Comparison of ENCODE assay signal across 8 mouse cellular contexts in genomic region chr11:19026581-19027561, GRCm38 (mm10). TPM values are rescaled to one million over a fixed set of nuclear protein-coding genes. Genes with fewer than 3 reads are reported as not detected.
DNase-seq lines count a peak whose midpoint lies in the region; ATAC-seq lines count a peak whose summit lies in the region.

No protein-coding gene starts in this region.

- WGBS in forebrain, embryonic 14.5 days: under 1% methylated on average over 58 of the region's 58 CpGs
- under 1% methylated on average over 57 of the region's 58 CpGs for WGBS in hindbrain, embryonic 12.5 days
- WGBS in liver, embryonic 13.5 days (ENCODE audit: insufficient replicate concordance): under 1% methylated on average over 58 of the region's 58 CpGs
- under 1% methylated on average over 58 of the region's 58 CpGs for WGBS in neural tube, embryonic 11.5 days

- peak overlapping the region; percentile 97 for H3K4me2 ChIP-seq in forebrain, embryonic 14.5 days (ENCODE audit: low read length)
- peak overlapping the region; percentile 99 for H3K4me2 ChIP-seq in hindbrain, embryonic 12.5 days (replicated peaks)
- H3K4me2 ChIP-seq in liver, embryonic 13.5 days: peak overlapping the region; percentile 75
- H3K4me2 ChIP-seq in neural tube, embryonic 11.5 days (ENCODE audit: low read depth): peak overlapping the region; percentile 77

- H3K9ac ChIP-seq in forebrain, embryonic 14.5 days (ENCODE audit: low read length): peak overlapping the region; percentile 66
- peak overlapping the region; percentile 73 for H3K9ac ChIP-seq in hindbrain, embryonic 12.5 days
- H3K9ac ChIP-seq in liver, embryonic 13.5 days: peak overlapping the region; percentile 47
- H3K9ac ChIP-seq in neural tube, embryonic 11.5 days (ENCODE audit: low read length): peak overlapping the region; percentile 83

- H3K27me3 ChIP-seq in forebrain, embryonic 14.5 days (replicated peaks; ENCODE audit: control insufficient read depth, insufficient read depth, low read length): peaks cover 32% of the 10 kb centered on the region
- H3K27me3 ChIP-seq in hindbrain, embryonic 12.5 days: no peaks in the 10 kb centered on the region
- H3K27me3 ChIP-seq in liver, embryonic 13.5 days: peaks cover 33% of the 10 kb centered on the region
- H3K27me3 ChIP-seq in neural tube, embryonic 11.5 days (ENCODE audit: control insufficient read depth, insufficient read depth, low read length): no peaks in the 10 kb centered on the region

- H3K36me3 ChIP-seq in forebrain, embryonic 14.5 days (ENCODE audit: control insufficient read depth, insufficient read depth, low read length): no peaks in the 10 kb centered on the region
- no peaks in the 10 kb centered on the region for H3K36me3 ChIP-seq in hindbrain, embryonic 12.5 days
- no peaks in the 10 kb centered on the region for H3K36me3 ChIP-seq in liver, embryonic 13.5 days
- no peaks in the 10 kb centered on the region for H3K36me3 ChIP-seq in neural tube, embryonic 11.5 days (ENCODE audit: control insufficient read depth, insufficient read depth, low read length)

- H3K4me1 ChIP-seq in brown adipose tissue, adult 24 weeks (ENCODE audit: control insufficient read depth, insufficient read depth, insufficient read length, low read length): no peaks in the 10 kb centered on the region; the same call in 1 of the 2 replicates
- H3K4me1 ChIP-seq in forebrain, embryonic 14.5 days (ENCODE audit: control insufficient read depth, insufficient read depth, low read length): peaks cover 7% of the 10 kb centered on the region; the same call in 1 of the 2 replicates
- H3K4me1 ChIP-seq in hindbrain, embryonic 12.5 days: peaks cover 25% of the 10 kb centered on the region
- peaks cover 18% of the 10 kb centered on the region for H3K4me1 ChIP-seq in liver, embryonic 13.5 days (replicated peaks)
- H3K4me1 ChIP-seq in neural tube, embryonic 11.5 days (ENCODE audit: control insufficient read depth, insufficient read depth, low read length): peaks cover 26% of the 10 kb centered on the region

- H3K4me3 ChIP-seq in brown adipose tissue, adult 24 weeks (ENCODE audit: insufficient read depth, low read depth, low read length): peak overlapping the region; percentile 46
- peak overlapping the region; percentile 46 for H3K4me3 ChIP-seq in forebrain, embryonic 14.5 days (ENCODE audit: low read depth, low read length)
- peak overlapping the region; percentile 50 for H3K4me3 ChIP-seq in hindbrain, embryonic 12.5 days
- peak overlapping the region; percentile 51 for H3K4me3 ChIP-seq in liver, embryonic 13.5 days (replicated peaks)
- peak overlapping the region; percentile 36 for H3K4me3 ChIP-seq in neural tube, embryonic 11.5 days (ENCODE audit: low read depth, low read length)

- no peak overlapping the region for H3K27ac ChIP-seq in brown adipose tissue, adult 24 weeks (replicated peaks; ENCODE audit: low read depth, low read length)
- H3K27ac ChIP-seq in forebrain, embryonic 14.5 days (ENCODE audit: low read depth, low read length): no peak overlapping the region
- peak overlapping the region; percentile 79 for H3K27ac ChIP-seq in hindbrain, embryonic 12.5 days
- H3K27ac ChIP-seq in liver, embryonic 13.5 days: no peak overlapping the region
- H3K27ac ChIP-seq in neural tube, embryonic 11.5 days (ENCODE audit: low read depth, low read length): peak overlapping the region; percentile 75

- ATAC-seq in forebrain, embryonic 14.5 days: peak; percentile 84
- ATAC-seq in hindbrain, embryonic 12.5 days (ENCODE audit: low FRiP score): peak; percentile 83
- ATAC-seq in liver, embryonic 13.5 days (ENCODE audit: low read depth): peak; percentile 68
- peak; percentile 90 for ATAC-seq in neural tube, embryonic 11.5 days (ENCODE audit: insufficient read depth, low FRiP score, low TSS enrichment)

- peak; percentile 30 for DNase-seq in gastrocnemius, adult 18-20 months (ENCODE audit: low spot score)
- no peak for DNase-seq in gastrocnemius, adult 8-10 months (ENCODE audit: low spot score in 2 of 2)
- DNase-seq in forebrain, embryonic 14.5 days (ENCODE audit: low spot score): peak; percentile 60
- no peak for DNase-seq in liver, embryonic 13.5 days
- peak; percentile 84 for DNase-seq in neural tube, embryonic 11.5 days (ENCODE audit: low spot score)
- DNase-seq in frontal cortex, postnatal 14 days (ENCODE audit: low spot score in 2 of 2): no peak

- H3K9me3 ChIP-seq in forebrain, embryonic 14.5 days (replicated peaks; ENCODE audit: control insufficient read depth, low read length): no peaks in the 10 kb centered on the region
- no peaks in the 10 kb centered on the region for H3K9me3 ChIP-seq in hindbrain, embryonic 12.5 days (replicated peaks)
- H3K9me3 ChIP-seq in liver, embryonic 13.5 days (replicated peaks): no peaks in the 10 kb centered on the region
- H3K9me3 ChIP-seq in neural tube, embryonic 11.5 days (ENCODE audit: control insufficient read depth, low read length): no peaks in the 10 kb centered on the region

RNA-seq across cellular contexts. Expression of gene Meis1, which starts 8.1 kb away (rescaled TPM):
- 1 to 10 TPM; 3.6 to 4.0 TPM for total RNA-seq in gastrocnemius, adult 18-20 months (2021)
- 1 to 10 TPM; 3.3 to 4.6 (median 3.7) TPM for total RNA-seq in gastrocnemius, adult 8-10 months (2022)
- polyA plus RNA-seq in brown adipose tissue, adult 24 weeks (2012; ENCODE audit: insufficient read depth, insufficient read length, missing spikeins): 3.8 and 5.1 TPM in 2 replicates
- polyA plus RNA-seq in forebrain, embryonic 14.5 days (2014; fragmentation: Nextera tagmentation; extraction: Ambion mirVana): 19.2 and 20.1 TPM in 2 replicates
- polyA plus RNA-seq in hindbrain, embryonic 12.5 days (2016; fragmentation: Nextera tagmentation; extraction: Ambion mirVana): 173 and 204 TPM in 2 replicates
- 10.7 and 12.6 TPM in 2 replicates for polyA plus RNA-seq in liver, embryonic 13.5 days (2015; fragmentation: Nextera tagmentation; extraction: Ambion mirVana)
- 183 and 189 TPM in 2 replicates for polyA plus RNA-seq in neural tube, embryonic 11.5 days (2014; fragmentation: Nextera tagmentation; extraction: Ambion mirVana)

Comparison
In these comparisons a context has a peak if more than half of its experiments do, and no peak if none do; other contexts are left out.
1. DNase-seq: peak in gastrocnemius, adult 18-20 months (single experiment), forebrain, embryonic 14.5 days (single experiment) and neural tube, embryonic 11.5 days (single experiment); none in gastrocnemius, adult 8-10 months (0 of 2), liver, embryonic 13.5 days (single experiment) and frontal cortex, postnatal 14 days (0 of 2).
2. H3K27ac ChIP-seq: peak in hindbrain, embryonic 12.5 days (single experiment) and neural tube, embryonic 11.5 days (single experiment); none in brown adipose tissue, adult 24 weeks (single experiment), forebrain, embryonic 14.5 days (single experiment) and liver, embryonic 13.5 days (single experiment).
3. Peak in every context shown above with its lines, with median percentiles within 50 percentile points of each other: H3K4me3 ChIP-seq, ATAC-seq, H3K4me2 ChIP-seq and H3K9ac ChIP-seq.